Mouse (Mus musculus): ENCODE measurements at regions not wholly inside any gene's neighbourhood (a gene's known extent, or its start where the extent isn't known, plus 50 kb on each side); places are given as distances from the start of the nearest gene placed in this dataset.

DNA sequence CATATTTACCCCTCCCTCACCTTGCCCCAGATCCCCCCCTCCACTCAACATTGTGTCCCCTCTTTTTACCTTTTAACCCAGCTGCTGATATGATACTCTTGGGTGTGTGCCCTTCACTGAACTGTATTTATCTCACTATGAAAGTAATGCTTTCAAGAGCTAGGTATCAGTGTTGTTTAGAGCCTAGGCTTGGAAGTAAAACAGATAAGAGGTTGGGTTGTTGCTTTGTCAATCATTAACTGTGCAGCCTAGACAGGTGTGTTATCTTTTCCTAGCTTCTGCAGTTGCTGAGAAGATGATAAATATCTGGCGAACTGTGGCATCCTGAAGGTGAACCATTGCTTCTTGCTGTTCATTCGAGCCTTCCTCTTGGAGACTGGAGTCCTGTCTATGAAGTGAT is 101.2 kb upstream of the Ankrd1 start:
- TF ChIP-seq TAL1 (conservative IDR thresholded peaks at IDR 0.05; ENCODE audit: low read depth, low read length) = no peak
- TF ChIP-seq CTCF (IDR thresholded peaks at IDR 0.05; ENCODE audit: low read depth, low read length) = no peak
- TF ChIP-seq POLR2AphosphoS5 (IDR thresholded peaks at IDR 0.05; ENCODE audit: insufficient replicate concordance, low read depth, low read length) = no peak
- no peak for TF ChIP-seq GATA1 (IDR thresholded peaks at IDR 0.05; ENCODE audit: borderline replicate concordance, low read length)

All from G1E (cell line).